Mouse (Mus musculus) forebrain, embryonic 13.5 days (tissue): ENCODE results near the gene Hsd11b1. TPM values are rescaled to one million over a fixed set of nuclear protein-coding genes. Genes with fewer than 3 reads are reported as not detected.

Experiments
- ATAC-seq: fragments of 200-750 bp; cut with Nextera tagmentation; 2 replicates; pipeline ENCODE4 v1.8.0; 2017
- H3K27ac ChIP-seq: fragments of 300-500 bp; sonication (generic); 2 replicates; pipeline ENCODE4 v1.5.1; 2015; ENCODE audit warnings: inconsistent platforms, mild to moderate bottlenecking, moderate library complexity
- H3K27me3 ChIP-seq: fragments of 300-500 bp; sonication (generic); 2 replicates; pipeline ENCODE4 v1.6.1; 2015; ENCODE audit warnings: mild to moderate bottlenecking, inconsistent platforms
- H3K36me3 ChIP-seq: fragments of 300-500 bp; sonication (generic); 2 replicates; pipeline ENCODE4 v1.6.1; 2015; ENCODE audit warnings: mild to moderate bottlenecking, inconsistent platforms; ENCODE audit not compliant: poor library complexity, severe bottlenecking
- H3K4me1 ChIP-seq: fragments of 300-500 bp; sonication (generic); 2 replicates; pipeline ENCODE4 v1.6.1; 2015; ENCODE audit warnings: inconsistent platforms
- H3K4me2 ChIP-seq: fragments of 300-500 bp; sonication (generic); 2 replicates; pipeline ENCODE4 v1.6.1; 2015; ENCODE audit warnings: inconsistent platforms, mild to moderate bottlenecking, moderate library complexity
- H3K4me3 ChIP-seq: fragments of 300-500 bp; sonication (generic); 2 replicates; pipeline ENCODE4 v1.5.1; 2015; ENCODE audit warnings: mild to moderate bottlenecking, inconsistent platforms
- H3K9ac ChIP-seq: fragments of 300-500 bp; sonication (generic); 2 replicates; pipeline ENCODE4 v1.6.1; 2015; ENCODE audit warnings: mild to moderate bottlenecking, inconsistent platforms
- H3K9me3 ChIP-seq: fragments of 300-500 bp; sonication (generic); replicated peaks from 2 replicates; pipeline ENCODE4 v1.6.1; 2016; ENCODE audit warnings: inconsistent platforms
- WGBS: fragments of 180-500 bp; shearing (Covaris S2); methylation state at CpG from one replicate; pipeline ENCODE4 v1.1.7; 2015; 5-methylcytosine and 5-hydroxymethylcytosine counted together
- polyA plus RNA-seq: library from polyadenylated mRNA; unstranded; fragments of >200 nt; fragmentation: Nextera tagmentation; extraction: Ambion mirVana; gene quantifications from 2 replicates; pipeline ENCODE4 v1.2.1, GENCODE M21; 2015

Hsd11b1 gene
- polyA plus RNA-seq, 1 experiment from 2014 or later = 0.17 TPM

DNA sequence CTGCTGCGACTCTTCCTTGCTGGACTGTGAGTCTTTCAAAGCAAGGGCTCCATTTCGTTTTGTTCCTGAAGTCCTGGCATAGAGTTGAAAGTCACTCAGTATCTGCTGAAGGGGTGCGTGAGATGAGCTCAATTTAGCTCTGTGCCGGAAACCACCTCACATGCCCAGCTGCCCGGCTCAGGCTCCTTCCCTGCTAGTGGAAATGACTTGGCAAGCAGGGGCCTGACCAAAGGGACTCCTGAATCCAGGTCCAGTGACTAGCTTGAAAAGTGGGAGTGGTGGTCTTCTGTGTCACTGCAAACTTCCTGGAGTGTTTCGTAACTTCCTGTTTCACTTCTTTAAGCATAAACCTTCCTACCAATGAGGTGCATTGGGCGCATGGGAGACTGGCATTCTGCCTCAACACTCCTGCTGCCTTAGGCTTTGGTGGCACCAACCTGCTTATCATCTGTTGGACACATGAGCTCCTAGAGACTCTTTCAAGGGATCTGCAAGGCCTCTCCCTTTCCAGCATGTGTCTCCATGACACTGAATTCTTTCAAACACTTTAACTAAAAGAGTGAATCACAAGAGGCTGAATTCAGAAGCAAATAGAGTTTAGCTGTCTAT is 72.1 kb downstream of the Hsd11b1 start:
- Histone ChIP-seq H3K4me1 (peaks cover 14% of the 10 kb centered on the region), H3K27ac (no peak overlapping the region), H3K4me2 (no peak overlapping the region), H3K36me3 (no peaks in the 10 kb centered on the region), H3K27me3 (no peaks in the 10 kb centered on the region), H3K9me3 (no peaks in the 10 kb centered on the region), H3K9ac (no peak overlapping the region), H3K4me3 (no peak overlapping the region)
- WGBS = 91% methylated on average over 7 of the region's 7 CpGs
- ATAC-seq = no peak

DNA sequence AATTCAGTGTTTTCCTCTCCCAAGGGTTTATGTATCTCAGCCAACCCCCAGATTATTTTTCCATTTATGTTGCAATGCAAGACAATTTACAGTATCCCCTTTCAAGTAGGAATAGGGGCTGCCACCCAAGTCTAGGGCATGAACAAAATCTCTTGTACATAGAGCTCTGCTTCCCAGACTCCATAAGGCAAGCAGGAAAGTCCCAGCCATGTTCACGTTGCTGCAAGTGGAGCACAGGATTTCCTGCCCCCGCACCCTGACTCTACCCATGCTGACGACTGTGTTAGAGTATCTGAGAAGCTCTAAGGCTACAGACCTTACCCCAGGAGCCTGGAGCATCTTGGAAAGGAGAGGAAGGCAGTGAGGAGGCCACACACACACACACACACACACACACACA is 74.1 kb downstream of the Hsd11b1 start:
- Histone ChIP-seq H3K9ac (no peak overlapping the region), H3K27me3 (0 out of 2 replicates have a peak, but pooled peaks cover 2% of the 10 kb centered on the region), H3K9me3 (no peaks in the 10 kb centered on the region), H3K27ac (peak overlapping the region; percentile 60; the same call in 1 of the 2 replicates), H3K4me2 (no peak overlapping the region), H3K36me3 (no peaks in the 10 kb centered on the region), H3K4me1 (peaks cover 14% of the 10 kb centered on the region), H3K4me3 (no peak overlapping the region)
- WGBS = 66% methylated on average over 3 of the region's 3 CpGs
- ATAC-seq = no peak

DNA sequence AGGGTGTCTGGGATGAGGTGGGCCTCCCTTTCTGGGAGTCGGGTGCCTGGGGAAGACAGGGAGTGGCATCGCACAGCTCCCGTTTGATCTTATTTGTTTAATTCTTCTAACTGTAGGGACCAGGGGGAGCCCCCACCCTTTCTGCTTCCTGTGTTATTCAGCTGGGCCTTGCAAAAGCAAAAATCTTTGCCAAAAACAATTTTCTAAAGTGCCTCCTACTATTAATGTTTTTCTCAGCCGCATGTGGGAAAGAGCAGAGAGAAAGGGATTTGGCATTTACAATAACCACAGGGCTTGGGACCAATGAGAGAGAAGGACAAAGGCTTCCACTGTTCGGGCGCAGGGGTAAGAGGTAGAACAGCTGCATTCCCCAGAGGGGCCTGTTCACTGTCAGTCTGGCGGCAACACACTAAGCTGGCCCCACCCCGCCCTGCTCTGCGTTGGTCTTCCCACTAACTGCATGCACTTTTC is 74.7 kb downstream of the Hsd11b1 start:
- H3K27ac ChIP-seq = peak overlapping the region; percentile 60
- no peaks in the 10 kb centered on the region for H3K9me3 ChIP-seq
- H3K27me3 ChIP-seq = 0 out of 2 replicates have a peak, but pooled peaks cover 6% of the 10 kb centered on the region
- H3K36me3 ChIP-seq = no peaks in the 10 kb centered on the region
- no peak overlapping the region for H3K4me3 ChIP-seq
- ATAC-seq = peak; percentile 96
- H3K4me2 ChIP-seq = no peak overlapping the region
- no peak overlapping the region for H3K9ac ChIP-seq
- peaks cover 14% of the 10 kb centered on the region for H3K4me1 ChIP-seq
- WGBS = 16% methylated on average over 9 of the region's 9 CpGs

DNA sequence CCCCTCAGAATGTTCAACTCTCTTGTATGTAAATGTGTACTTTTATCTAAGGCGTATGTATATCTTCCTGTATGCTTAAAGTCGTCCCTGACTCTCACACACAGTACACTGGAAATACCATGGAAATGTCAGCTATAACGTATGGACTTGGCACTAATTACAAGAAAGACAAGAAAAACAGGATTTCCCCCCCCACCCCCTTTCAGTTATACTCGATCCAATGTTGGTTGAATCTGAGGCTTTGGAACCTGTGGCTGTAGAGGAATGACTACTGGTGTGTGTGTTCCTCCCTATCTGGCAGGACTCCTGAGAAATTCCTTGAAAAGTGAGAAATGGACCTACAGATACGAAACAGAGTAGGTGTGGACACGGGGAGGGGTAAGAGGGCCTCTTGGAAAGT is 75.6 kb downstream of the Hsd11b1 start:
- H3K4me3 ChIP-seq = no peak overlapping the region
- no peak overlapping the region for H3K9ac ChIP-seq
- peaks cover 14% of the 10 kb centered on the region for H3K4me1 ChIP-seq
- H3K36me3 ChIP-seq = no peaks in the 10 kb centered on the region
- H3K4me2 ChIP-seq = no peak overlapping the region
- H3K9me3 ChIP-seq = no peaks in the 10 kb centered on the region
- 0 out of 2 replicates have a peak, but pooled peaks cover 6% of the 10 kb centered on the region for H3K27me3 ChIP-seq
- ATAC-seq = no peak
- H3K27ac ChIP-seq = no peak overlapping the region
- WGBS = 90% methylated on average over 6 of the region's 6 CpGs

DNA sequence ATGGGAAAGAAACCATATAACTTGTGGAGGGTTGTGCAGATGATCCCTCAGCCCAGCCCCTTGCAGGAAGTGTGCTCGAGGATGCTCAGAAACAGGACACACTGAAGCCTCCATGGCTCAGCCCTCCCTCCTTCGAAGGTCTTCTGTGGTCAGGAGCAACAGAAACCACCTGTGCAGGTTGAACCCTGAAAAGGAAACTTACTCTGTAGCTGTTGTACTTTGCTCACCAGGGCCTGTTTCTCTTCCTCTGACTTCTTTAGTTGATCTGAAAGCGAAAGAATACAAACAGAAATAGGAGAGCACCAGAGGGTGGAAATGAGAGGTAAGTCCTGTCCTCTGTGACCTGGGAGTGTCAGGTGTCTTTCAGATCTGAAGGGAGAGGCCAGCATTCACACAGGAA is 82.8 kb downstream of the Hsd11b1 start:
- H3K4me3 ChIP-seq = no peak overlapping the region
- no peak overlapping the region for H3K27ac ChIP-seq
- H3K36me3 ChIP-seq = no peaks in the 10 kb centered on the region
- 84% methylated on average over 3 of the region's 3 CpGs for WGBS
- no peaks in the 10 kb centered on the region; the same call in 1 of the 2 replicates for H3K4me1 ChIP-seq
- H3K9me3 ChIP-seq = no peaks in the 10 kb centered on the region
- ATAC-seq = no peak
- 0 out of 2 replicates have a peak, but pooled peaks cover 6% of the 10 kb centered on the region for H3K27me3 ChIP-seq
- H3K9ac ChIP-seq = no peak overlapping the region
- no peak overlapping the region for H3K4me2 ChIP-seq

DNA sequence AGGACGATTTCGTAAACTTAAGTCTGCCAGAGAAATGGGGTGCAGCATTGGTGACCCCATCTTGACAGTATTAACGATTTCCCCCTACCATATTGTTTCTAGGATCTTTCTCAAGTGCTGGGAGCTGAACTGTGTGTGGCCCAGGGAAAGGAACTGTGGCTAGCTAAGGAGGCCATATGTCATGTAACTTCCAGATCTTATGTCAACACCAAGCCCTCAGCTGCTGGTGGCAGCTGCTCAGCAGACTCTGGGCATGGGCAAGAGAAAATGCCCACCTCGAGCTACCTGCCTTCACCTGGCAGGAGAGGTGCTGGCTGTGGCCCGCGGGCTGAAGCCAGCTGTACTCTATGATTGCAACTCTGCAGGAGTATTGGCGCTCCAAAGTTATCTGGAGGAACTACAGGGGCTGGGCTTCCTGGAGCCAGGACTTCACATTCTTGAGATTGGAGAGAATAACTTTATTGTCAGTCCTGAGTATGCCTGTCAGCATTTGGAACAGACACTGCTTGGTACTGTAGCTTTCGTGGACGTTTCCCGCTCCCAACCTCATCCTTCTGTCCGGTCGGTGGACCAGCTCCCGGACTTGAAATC is 89.6 kb downstream of the Hsd11b1 start:
- H3K36me3 ChIP-seq = no peaks in the 10 kb centered on the region
- 91% methylated on average over 13 of the region's 13 CpGs for WGBS
- no peak for ATAC-seq

DNA sequence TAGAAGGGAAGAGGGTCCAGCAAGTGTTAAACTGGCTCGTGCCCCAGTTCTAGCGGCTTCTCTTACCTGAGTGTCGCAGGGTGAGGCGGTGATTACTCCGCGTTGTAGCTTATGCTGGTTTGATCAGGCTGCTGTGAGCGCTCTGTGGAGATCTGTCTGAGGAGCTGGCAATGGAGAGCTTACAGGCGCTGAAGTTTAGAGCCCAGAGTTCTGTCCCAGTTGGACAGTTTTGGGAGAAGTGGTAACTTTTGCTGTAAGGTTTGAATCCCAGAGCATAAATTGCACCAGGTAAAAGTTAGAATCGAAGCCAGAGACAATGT is 90.1 kb downstream of the Hsd11b1 start:
- Histone ChIP-seq H3K9ac (peak overlapping the region; percentile 73), H3K4me3 (peak overlapping the region; percentile 78), H3K27me3 (no peaks in the 10 kb centered on the region), H3K36me3 (no peaks in the 10 kb centered on the region), H3K27ac (peak overlapping the region; percentile 71), H3K4me1 (peaks cover 43% of the 10 kb centered on the region), H3K4me2 (peak overlapping the region; percentile 70), H3K9me3 (no peaks in the 10 kb centered on the region)
- ATAC-seq = no peak
- 18% methylated on average over 9 of the region's 9 CpGs for WGBS

More for the DNA sequence above, 89.6 kb downstream of the Hsd11b1 start:
- H3K4me1 ChIP-seq = peaks cover 43% of the 10 kb centered on the region
- H3K9ac ChIP-seq = peak overlapping the region; percentile 73
- peak overlapping the region; percentile 78; the same call in 1 of the 2 replicates for H3K4me3 ChIP-seq
- no peaks in the 10 kb centered on the region for H3K27me3 ChIP-seq
- peak overlapping the region; percentile 70 for H3K4me2 ChIP-seq
- H3K27ac ChIP-seq = 0 out of 2 replicates have a peak overlapping the region, but pooled peaks have one; percentile 71
- no peaks in the 10 kb centered on the region for H3K9me3 ChIP-seq

DNA sequence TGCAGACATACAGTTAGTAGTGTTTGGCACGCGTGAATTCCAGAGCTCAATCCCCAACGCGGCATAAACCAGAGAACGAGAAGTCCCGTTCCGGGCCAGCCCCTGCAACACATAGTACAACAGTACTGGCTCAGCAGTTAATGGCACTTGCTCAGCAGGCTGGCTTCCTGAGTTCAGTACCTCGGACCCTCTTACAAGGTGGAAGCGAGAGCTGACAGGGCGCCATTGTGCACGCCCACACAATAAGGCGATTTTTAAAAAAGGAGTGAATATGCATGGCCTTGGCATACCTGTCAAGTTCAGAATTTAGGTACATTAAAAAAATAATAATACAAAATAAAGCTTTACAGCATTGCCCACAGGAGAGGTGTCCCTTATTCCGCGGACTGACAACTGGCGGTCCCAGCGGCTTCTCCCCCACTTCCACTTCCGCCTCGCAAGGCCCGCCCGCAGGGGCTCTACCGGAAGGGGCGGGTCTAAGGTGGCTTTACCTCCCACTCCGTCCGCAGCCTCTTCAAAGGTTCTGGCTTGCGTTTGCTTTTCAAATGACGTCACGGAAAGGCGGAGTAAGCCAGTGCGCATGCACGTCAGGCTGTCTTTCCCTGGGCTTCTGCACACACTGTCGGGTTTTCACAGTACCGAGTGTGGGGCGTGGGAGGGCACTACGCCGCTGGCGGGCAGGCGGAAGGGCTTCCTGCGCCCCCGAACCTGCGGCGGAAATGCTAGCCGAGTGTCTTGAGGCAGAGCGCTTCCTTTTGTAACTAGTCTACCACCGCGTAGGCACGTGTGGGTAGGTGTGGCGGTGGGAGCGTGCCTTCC is 90.7 kb downstream of the Hsd11b1 start:
- Histone ChIP-seq H3K9ac (peak overlapping the region; percentile 89), H3K27me3 (no peaks in the 10 kb centered on the region), H3K4me1 (peaks cover 43% of the 10 kb centered on the region), H3K27ac (peak overlapping the region; percentile 71), H3K36me3 (no peaks in the 10 kb centered on the region), H3K4me2 (peak overlapping the region; percentile 70), H3K9me3 (no peaks in the 10 kb centered on the region), H3K4me3 (peak overlapping the region; percentile 78)
- WGBS = under 1% methylated on average over 48 of the region's 48 CpGs
- peak; percentile 99 for ATAC-seq

Other genes with a start within 250 kb of the Hsd11b1 start
- gene Syt14, start 228.3 kb downstream of the Hsd11b1 start, polyA plus RNA-seq = 6.2 and 7.6 TPM in 2 replicates
- gene Diexf, start 133.8 kb downstream of the Hsd11b1 start, polyA plus RNA-seq = 10.0 and 10.2 TPM in 2 replicates
- gene Irf6, start 111.0 kb downstream of the Hsd11b1 start, polyA plus RNA-seq = 0.63 and 0.79 TPM in 2 replicates
- gene A130010J15Rik, start 96.0 kb downstream of the Hsd11b1 start, polyA plus RNA-seq = 12.2 and 14.5 TPM in 2 replicates
- gene Traf3ip3, start 62.4 kb downstream of the Hsd11b1 start, polyA plus RNA-seq = 0.58 and 1.0 TPM in 2 replicates
- gene Lamb3, start 56.4 kb downstream of the Hsd11b1 start, polyA plus RNA-seq = 0.32 and 0.55 TPM in 2 replicates
- 4.4 and 6.1 TPM in 2 replicates for gene G0s2, start 9.1 kb upstream of the Hsd11b1 start, polyA plus RNA-seq
- 26.7 and 30.0 TPM in 2 replicates for gene Camk1g, start 106.2 kb upstream of the Hsd11b1 start, polyA plus RNA-seq